Mouse (Mus musculus): ENCODE measurements around the gene Ampd2. TPM values are rescaled to one million over a fixed set of nuclear protein-coding genes. Genes with fewer than 3 reads are reported as not detected.
A peak's percentile ranks its signal among the peaks of the same experiment; 100 is the strongest.

The Ampd2 gene
- total and polyA plus RNA-seq, 3 experiments, result 4.1 to 26.3 (median 4.6) TPM

DNA sequence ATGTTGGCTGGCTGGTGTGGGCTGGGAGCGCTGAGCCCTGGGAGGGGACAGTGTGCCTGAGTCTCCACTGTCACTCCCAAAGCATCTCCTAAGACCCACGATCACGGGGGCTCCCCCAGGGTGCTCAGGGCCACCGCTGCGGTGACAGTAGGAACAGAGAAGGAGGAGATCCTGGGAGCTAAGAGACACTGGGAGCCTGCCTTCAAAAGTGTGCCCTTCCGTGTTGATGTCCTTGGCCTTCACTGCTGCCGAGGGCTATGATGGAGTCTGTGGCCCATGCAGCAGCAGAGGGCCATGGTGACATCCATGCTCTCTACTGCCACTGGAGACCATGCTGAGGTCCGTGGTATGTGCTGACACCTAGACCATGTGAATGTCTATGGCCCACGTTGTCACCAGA is 20.9 kb downstream of the Ampd2 start:
- no peak for DNase-seq
- H3K27me3 ChIP-seq (ENCODE audit: control insufficient read depth, insufficient read depth, low read length), result no peaks in the 10 kb centered on the region
- H3K9ac ChIP-seq (ENCODE audit: low read depth, low read length), result no peak overlapping the region
- intact Hi-C loops (cut with DNase I), result no loop called here
- no peak overlapping the region for H3K4me3 ChIP-seq
- WGBS, result 68% methylated on average over 9 of the region's 9 CpGs
- H3K79me2 ChIP-seq (replicated peaks; ENCODE audit: control insufficient read depth, insufficient read depth, low read length), result no peaks in the 10 kb centered on the region
- no peaks in the 10 kb centered on the region; the same call in 1 of the 2 replicates for H3K4me1 ChIP-seq (ENCODE audit: control insufficient read depth, insufficient read depth, low read length)
- no peaks in the 10 kb centered on the region for H3K36me3 ChIP-seq (ENCODE audit: control insufficient read depth, insufficient read depth, low read length)
- no peak overlapping the region for H3K27ac ChIP-seq
- TF ChIP-seq EP300 (IDR thresholded peaks at IDR 0.05; ENCODE audit: insufficient read depth, low read depth, low read length), result no peak
- TF ChIP-seq CTCF (IDR thresholded peaks at IDR 0.05), result no peak
- no peak for TF ChIP-seq POLR2A (IDR thresholded peaks at IDR 0.05; ENCODE audit: insufficient read depth, low read depth, low read length)

DNA sequence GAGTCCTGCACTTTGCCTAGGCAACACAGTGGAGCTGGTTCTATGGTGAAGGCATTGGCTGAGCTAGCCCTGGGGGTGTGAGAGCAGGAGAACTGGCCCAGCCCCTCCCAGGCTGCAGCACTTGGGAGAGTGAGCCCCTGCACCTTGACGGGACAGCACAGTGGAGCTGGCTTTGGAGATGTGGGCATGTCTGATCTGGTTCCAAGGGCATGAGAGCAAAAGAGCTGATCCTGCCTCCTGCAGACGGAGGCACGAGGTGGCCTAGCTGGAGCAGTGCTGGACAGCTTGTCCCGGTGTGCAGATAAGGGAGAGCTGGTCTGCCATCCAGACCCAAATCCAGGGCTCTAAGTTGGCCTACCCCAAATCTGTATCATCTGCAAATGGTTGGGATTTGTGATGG is 21.8 kb downstream of the Ampd2 start:
- Histone ChIP-seq H3K9ac (ENCODE audit: low read depth, low read length) (no peak overlapping the region), H3K27ac (no peak overlapping the region), H3K36me3 (ENCODE audit: control insufficient read depth, insufficient read depth, low read length) (no peaks in the 10 kb centered on the region), H3K79me2 (replicated peaks; ENCODE audit: control insufficient read depth, insufficient read depth, low read length) (no peaks in the 10 kb centered on the region), H3K4me3 (no peak overlapping the region), H3K4me1 (ENCODE audit: control insufficient read depth, insufficient read depth, low read length) (no peaks in the 10 kb centered on the region; the same call in 1 of the 2 replicates), H3K27me3 (ENCODE audit: control insufficient read depth, insufficient read depth, low read length) (no peaks in the 10 kb centered on the region)
- WGBS, result 47% methylated on average over 4 of the region's 4 CpGs
- no peak for TF ChIP-seq POLR2A (IDR thresholded peaks at IDR 0.05; ENCODE audit: insufficient read depth, low read depth, low read length)
- no peak for TF ChIP-seq EP300 (IDR thresholded peaks at IDR 0.05; ENCODE audit: insufficient read depth, low read depth, low read length)
- no peak for TF ChIP-seq CTCF (IDR thresholded peaks at IDR 0.05)
- intact Hi-C loops (cut with DNase I), result loop anchor here (5.0 kb wide), 2 partner anchors 47 to 367 kb away; partner anchors contain the start of genes Ahcyl1 and Gstm1
- no peak for DNase-seq

DNA sequence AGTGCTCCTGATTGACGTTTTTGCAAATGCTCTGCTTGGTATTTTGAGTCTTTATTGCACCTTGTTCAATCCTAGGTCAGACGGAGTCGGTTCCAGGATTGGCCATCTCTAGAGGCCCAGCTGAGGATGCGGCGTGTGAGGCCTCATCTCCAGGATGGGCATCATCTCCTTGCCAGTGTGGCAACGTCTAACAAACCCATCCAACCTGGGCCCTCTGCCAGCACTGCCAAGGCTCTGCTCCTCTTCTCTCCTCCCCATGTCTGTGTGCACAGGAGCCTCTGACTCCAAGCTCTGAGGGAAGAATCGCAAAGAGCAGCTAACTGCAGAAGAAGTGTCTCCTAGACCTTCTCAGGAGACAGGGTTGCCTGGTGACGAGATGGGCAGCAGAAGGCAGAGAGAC is 23.8 kb downstream of the Ampd2 start:
- H3K27me3 ChIP-seq (ENCODE audit: control insufficient read depth, insufficient read depth, low read length), result no peaks in the 10 kb centered on the region
- H3K79me2 ChIP-seq (replicated peaks; ENCODE audit: control insufficient read depth, insufficient read depth, low read length), result no peaks in the 10 kb centered on the region
- H3K4me1 ChIP-seq (ENCODE audit: control insufficient read depth, insufficient read depth, low read length), result no peaks in the 10 kb centered on the region; the same call in 1 of the 2 replicates
- H3K4me3 ChIP-seq, result no peak overlapping the region
- no peaks in the 10 kb centered on the region for H3K36me3 ChIP-seq (ENCODE audit: control insufficient read depth, insufficient read depth, low read length)
- TF ChIP-seq EP300 (IDR thresholded peaks at IDR 0.05; ENCODE audit: insufficient read depth, low read depth, low read length) (no peak), POLR2A (IDR thresholded peaks at IDR 0.05; ENCODE audit: insufficient read depth, low read depth, low read length) (no peak), CTCF (IDR thresholded peaks at IDR 0.05) (no peak)
- DNase-seq, result no peak
- no peak overlapping the region for H3K27ac ChIP-seq
- intact Hi-C loops (cut with DNase I), result loop anchor here (5.0 kb wide), 2 partner anchors 45 to 365 kb away; partner anchors contain the start of genes Ahcyl1 and Gstm1
- no peak overlapping the region for H3K9ac ChIP-seq (ENCODE audit: low read depth, low read length)
- 83% methylated on average over 8 of the region's 8 CpGs for WGBS

DNA sequence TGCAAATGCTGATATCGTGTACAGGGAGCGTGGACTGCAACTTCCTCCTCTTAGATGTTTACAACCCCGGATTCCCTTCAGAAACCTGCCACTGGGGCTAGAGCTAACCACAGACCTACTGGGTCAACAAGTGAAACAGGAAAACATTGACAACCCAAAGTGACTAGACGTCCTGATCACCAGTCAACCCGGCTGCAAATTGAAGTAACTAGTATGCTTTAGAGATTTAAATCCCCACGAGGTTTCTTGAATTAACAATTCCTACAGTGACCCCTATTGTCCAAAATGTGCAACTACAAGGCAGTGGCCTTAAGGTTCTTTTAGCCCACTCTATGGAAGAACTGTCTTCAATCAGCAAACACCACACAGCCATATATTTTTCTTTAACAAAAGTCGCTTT is 25.0 kb downstream of the Ampd2 start:
- intact Hi-C loops (cut with DNase I), result loop anchor here (1.0 to 5.0 kb wide), 6 partner anchors 44 to 364 kb away; partner anchors contain the start of genes Ahcyl1 and Gstm1
- peak; percentile 99 for TF ChIP-seq CTCF (IDR thresholded peaks at IDR 0.05)
- no peak for TF ChIP-seq POLR2A (IDR thresholded peaks at IDR 0.05; ENCODE audit: insufficient read depth, low read depth, low read length)
- H3K79me2 ChIP-seq (replicated peaks; ENCODE audit: control insufficient read depth, insufficient read depth, low read length), result no peaks in the 10 kb centered on the region
- peak; percentile 39 to 52 for DNase-seq
- H3K27ac ChIP-seq, result no peak overlapping the region
- no peaks in the 10 kb centered on the region for H3K36me3 ChIP-seq (ENCODE audit: control insufficient read depth, insufficient read depth, low read length)
- H3K4me1 ChIP-seq (ENCODE audit: control insufficient read depth, insufficient read depth, low read length), result no peaks in the 10 kb centered on the region; the same call in 1 of the 2 replicates
- no peaks in the 10 kb centered on the region for H3K27me3 ChIP-seq (ENCODE audit: control insufficient read depth, insufficient read depth, low read length)
- no peak overlapping the region for H3K4me3 ChIP-seq
- WGBS, result 11% methylated on average over 7 of the region's 7 CpGs
- H3K9ac ChIP-seq (ENCODE audit: low read depth, low read length), result 0 out of 2 replicates have a peak overlapping the region, but pooled peaks have one; percentile 60

DNA sequence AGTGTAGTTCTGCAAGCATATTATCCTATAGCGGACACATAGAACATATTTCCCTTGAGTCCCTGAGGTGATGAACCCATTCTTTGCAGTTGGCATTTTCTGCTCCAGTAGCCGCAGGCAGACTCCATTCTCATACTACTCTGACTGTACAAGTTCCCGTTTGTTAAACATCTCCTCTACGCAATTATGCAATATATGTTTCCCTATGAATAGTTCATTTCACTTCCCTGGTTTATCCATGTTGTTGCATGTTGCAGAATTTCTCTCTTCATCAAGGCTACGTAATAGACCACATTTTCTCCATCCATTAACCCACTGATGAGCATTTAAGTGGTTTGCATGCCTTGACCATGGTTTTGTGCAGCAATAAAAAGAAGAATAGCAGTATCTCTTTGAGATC is 36.0 kb downstream of the Ampd2 start:
- no peak for DNase-seq
- Histone ChIP-seq H3K9ac (ENCODE audit: low read depth, low read length) (no peak overlapping the region), H3K79me2 (replicated peaks; ENCODE audit: control insufficient read depth, insufficient read depth, low read length) (no peaks in the 10 kb centered on the region), H3K36me3 (ENCODE audit: control insufficient read depth, insufficient read depth, low read length) (no peaks in the 10 kb centered on the region), H3K4me1 (ENCODE audit: control insufficient read depth, insufficient read depth, low read length) (no peaks in the 10 kb centered on the region), H3K27ac (no peak overlapping the region), H3K27me3 (ENCODE audit: control insufficient read depth, insufficient read depth, low read length) (no peaks in the 10 kb centered on the region), H3K4me3 (no peak overlapping the region)
- 88% methylated on average over 5 of the region's 5 CpGs for WGBS
- TF ChIP-seq EP300 (IDR thresholded peaks at IDR 0.05; ENCODE audit: insufficient read depth, low read depth, low read length), result no peak
- no peak for TF ChIP-seq POLR2A (IDR thresholded peaks at IDR 0.05; ENCODE audit: insufficient read depth, low read depth, low read length)
- no peak for TF ChIP-seq CTCF (IDR thresholded peaks at IDR 0.05)
- intact Hi-C loops (cut with DNase I), result no loop called here

DNA sequence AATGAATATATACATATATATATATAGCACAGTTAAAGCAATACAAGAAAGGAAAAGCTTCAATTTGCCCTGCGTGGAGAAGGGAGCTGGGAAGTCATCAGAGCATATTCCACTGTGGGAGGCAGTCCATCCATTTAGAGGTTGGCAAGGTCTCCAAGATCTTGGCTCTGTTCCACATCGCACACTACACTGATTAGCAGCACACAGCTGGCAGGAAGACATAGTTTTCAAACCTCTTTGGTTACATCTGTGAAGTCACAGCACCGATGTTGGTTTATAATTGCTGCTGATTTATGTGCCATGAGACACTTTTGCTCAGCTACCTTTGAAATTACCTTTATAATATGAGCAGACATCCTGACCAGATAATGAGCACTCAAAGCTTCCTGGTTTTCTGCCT is 38.1 kb downstream of the Ampd2 start:
- Histone ChIP-seq H3K9ac (ENCODE audit: low read depth, low read length) (no peak overlapping the region), H3K4me1 (ENCODE audit: control insufficient read depth, insufficient read depth, low read length) (no peaks in the 10 kb centered on the region), H3K4me3 (no peak overlapping the region), H3K36me3 (ENCODE audit: control insufficient read depth, insufficient read depth, low read length) (no peaks in the 10 kb centered on the region), H3K79me2 (replicated peaks; ENCODE audit: control insufficient read depth, insufficient read depth, low read length) (no peaks in the 10 kb centered on the region), H3K27ac (no peak overlapping the region), H3K27me3 (ENCODE audit: control insufficient read depth, insufficient read depth, low read length) (no peaks in the 10 kb centered on the region)
- no peak for DNase-seq
- intact Hi-C loops (cut with DNase I), result no loop called here
- no peak for TF ChIP-seq CTCF (IDR thresholded peaks at IDR 0.05)
- no peak for TF ChIP-seq EP300 (IDR thresholded peaks at IDR 0.05; ENCODE audit: insufficient read depth, low read depth, low read length)
- TF ChIP-seq POLR2A (IDR thresholded peaks at IDR 0.05; ENCODE audit: insufficient read depth, low read depth, low read length), result no peak
- 20% methylated on average over 3 of the region's 3 CpGs for WGBS

All from heart, adult 2 months (tissue).